In the genomic region with DNA sequence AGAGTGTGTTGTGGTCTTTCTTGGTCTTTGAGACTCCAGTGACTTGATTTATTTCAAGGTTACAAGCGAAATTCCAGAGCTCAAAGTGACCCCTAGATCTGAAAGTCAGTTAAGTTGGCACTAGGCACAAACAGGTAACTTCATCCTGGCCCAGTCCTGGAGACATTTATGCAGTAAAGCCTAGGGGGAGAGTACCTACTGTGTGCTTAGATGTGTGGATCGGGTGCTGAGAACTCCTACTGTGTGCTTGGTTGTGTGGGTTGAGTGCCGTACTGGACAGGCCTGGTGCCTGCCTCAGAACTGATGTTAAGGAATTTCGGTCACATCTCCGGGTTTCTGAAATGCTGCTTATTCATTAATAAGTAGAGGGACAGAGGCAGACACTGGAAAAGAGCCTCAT, we compare ENCODE assay signal across 8 mouse cellular contexts. TPM values are rescaled to one million over a fixed set of nuclear protein-coding genes. Genes with fewer than 3 reads are reported as not detected.
A peak's percentile ranks its signal among the peaks of the same experiment; 100 is the strongest.
DNase-seq lines count a peak whose midpoint lies in the region; ATAC-seq and TF ChIP-seq lines count a peak whose summit lies in the region.

No protein-coding gene starts in this region.

- WGBS in limb, embryonic 12.5 days: 80% methylated on average over 5 of the region's 5 CpGs
- 82% methylated on average over 5 of the region's 5 CpGs for WGBS in small intestine, adult 2 months

- peak overlapping the region; percentile 89 for H3K9ac ChIP-seq in limb, embryonic 12.5 days (replicated peaks)

- no peak for TF ChIP-seq CTCF in small intestine, adult 2 months (IDR thresholded peaks at IDR 0.05; ENCODE audit: extremely low read depth, insufficient read length, insufficient replicate concordance, low read depth, low read length)

- intact Hi-C loops in gastrocnemius, postnatal 36 days (cut with DNase I): no loop called here

- peaks cover 47% of the 10 kb centered on the region for H3K36me3 ChIP-seq in megakaryocyte, embryonic 14.5 days (replicated peaks; ENCODE audit: low read length)
- peaks cover 34% of the 10 kb centered on the region for H3K36me3 ChIP-seq in limb, embryonic 12.5 days
- peaks cover 23% of the 10 kb centered on the region for H3K36me3 ChIP-seq in small intestine, adult 2 months (ENCODE audit: control insufficient read depth, insufficient read depth, low read length)

- no peaks in the 10 kb centered on the region for H3K9me3 ChIP-seq in megakaryocyte, embryonic 14.5 days
- H3K9me3 ChIP-seq in limb, embryonic 12.5 days: no peaks in the 10 kb centered on the region

- DNase-seq in cerebellum, adult 9-11 months: peak; percentile 32
- DNase-seq in cerebellum, adult 18-20 months: no peak
- DNase-seq in layer of hippocampus, postnatal 14 days (ENCODE audit: low spot score in 2 of 2): no peak
- DNase-seq in gastrocnemius, postnatal 36 days: no peak

- H3K4me3 ChIP-seq in megakaryocyte, embryonic 14.5 days (replicated peaks): peak overlapping the region; percentile 98
- H3K4me3 ChIP-seq in limb, embryonic 12.5 days (replicated peaks): peak overlapping the region; percentile 98
- H3K4me3 ChIP-seq in small intestine, adult 2 months (ENCODE audit: low read depth, low read length): peak overlapping the region; percentile 89

- no peak overlapping the region for H3K27ac ChIP-seq in limb, embryonic 12.5 days
- H3K27ac ChIP-seq in small intestine, adult 2 months (ENCODE audit: insufficient read depth, low read depth, low read length): no peak overlapping the region

- peak overlapping the region; percentile 87 for H3K4me2 ChIP-seq in limb, embryonic 12.5 days

- ATAC-seq in megakaryocyte, adult 5-6 weeks (ENCODE audit: poor library complexity, severe bottlenecking): no peak
- ATAC-seq in limb, embryonic 12.5 days (ENCODE audit: insufficient number of reproducible peaks, insufficient read depth, low FRiP score, low TSS enrichment, low read depth): no peak

- H3K27me3 ChIP-seq in megakaryocyte, embryonic 14.5 days (replicated peaks): no peaks in the 10 kb centered on the region
- no peaks in the 10 kb centered on the region for H3K27me3 ChIP-seq in limb, embryonic 12.5 days
- H3K27me3 ChIP-seq in small intestine, adult 2 months (ENCODE audit: control insufficient read depth, insufficient read depth, low read length): no peaks in the 10 kb centered on the region

- peaks cover 46% of the 10 kb centered on the region for H3K4me1 ChIP-seq in megakaryocyte, embryonic 14.5 days
- peaks cover 8% of the 10 kb centered on the region for H3K4me1 ChIP-seq in limb, embryonic 12.5 days (replicated peaks)
- peaks cover 7% of the 10 kb centered on the region for H3K4me1 ChIP-seq in small intestine, adult 2 months (ENCODE audit: control insufficient read depth, insufficient read depth, insufficient read length, low read length)

- no peak for TF ChIP-seq POLR2A in small intestine, adult 2 months (IDR thresholded peaks at IDR 0.05; ENCODE audit: low read depth, low read length)

RNA-seq across cellular contexts. Expression of a gene that starts 1.1 kb away (rescaled TPM):
- polyA plus RNA-seq in megakaryocyte, embryonic 14.5 days (2012; ENCODE audit: insufficient read depth, low replicate concordance): 9.6 and 10.7 TPM in 2 replicates
- 22.7 and 25.6 TPM in 2 replicates for total RNA-seq in megakaryocyte, adult 5-6 weeks (2015)
- total RNA-seq in megakaryocyte, adult 5-6 weeks (2017): 53.5 and 71.5 TPM in 2 replicates
- polyA plus RNA-seq in limb, embryonic 12.5 days (2016; fragmentation: Nextera tagmentation; extraction: Ambion mirVana): 47.1 and 48.3 TPM in 2 replicates
- polyA plus RNA-seq in small intestine, adult 2 months (2012; rRNA removed): 8.4 and 17.4 TPM in 2 replicates
- total RNA-seq in layer of hippocampus, postnatal 14 days (2021): 10 to 100 TPM; 60.3 to 65.6 TPM
- total RNA-seq in gastrocnemius, postnatal 36 days (2021): 10 to 100 TPM; 30.0 to 31.7 TPM

RNA-seq across cellular contexts. Expression of a gene that starts 1.2 kb away (rescaled TPM):
- 3.4 TPM in 1 of 2 replicates, not detected in the other for polyA plus RNA-seq in megakaryocyte, embryonic 14.5 days (2012; ENCODE audit: insufficient read depth, low replicate concordance)
- 0.46 and 0.60 TPM in 2 replicates for total RNA-seq in megakaryocyte, adult 5-6 weeks (2015)
- total RNA-seq in megakaryocyte, adult 5-6 weeks (2017): 0.69 and 1.4 TPM in 2 replicates
- polyA plus RNA-seq in limb, embryonic 12.5 days (2016; fragmentation: Nextera tagmentation; extraction: Ambion mirVana): 1.8 and 2.6 TPM in 2 replicates
- polyA plus RNA-seq in small intestine, adult 2 months (2012; rRNA removed): 3.4 and 4.1 TPM in 2 replicates
- total RNA-seq in layer of hippocampus, postnatal 14 days (2021): 1 to 10 TPM; 3.3 to 3.5 TPM
- 10 to 100 TPM in 1 of 2 experiments, 1 to 10 TPM in 1; 9.7 to 10.2 TPM for total RNA-seq in gastrocnemius, postnatal 36 days (2021)

RNA-seq across cellular contexts. Expression of a gene that starts 42.8 kb away (rescaled TPM):
- 2.2 and 2.6 TPM in 2 replicates for polyA plus RNA-seq in megakaryocyte, embryonic 14.5 days (2012; ENCODE audit: insufficient read depth, low replicate concordance)
- 1.1 and 5.4 TPM in 2 replicates for total RNA-seq in megakaryocyte, adult 5-6 weeks (2015)
- 2.1 and 5.5 TPM in 2 replicates for total RNA-seq in megakaryocyte, adult 5-6 weeks (2017)
- polyA plus RNA-seq in limb, embryonic 12.5 days (2016; fragmentation: Nextera tagmentation; extraction: Ambion mirVana): 2.8 and 3.3 TPM in 2 replicates
- 4.4 and 6.7 TPM in 2 replicates for polyA plus RNA-seq in small intestine, adult 2 months (2012; rRNA removed)
- 1 to 10 TPM; 4.7 to 4.9 TPM for total RNA-seq in layer of hippocampus, postnatal 14 days (2021)
- total RNA-seq in gastrocnemius, postnatal 36 days (2021): 10 to 100 TPM; 21.3 to 22.4 TPM

RNA-seq across cellular contexts. Expression of a gene that starts 49.6 kb away (rescaled TPM):
- polyA plus RNA-seq in megakaryocyte, embryonic 14.5 days (2012; ENCODE audit: insufficient read depth, low replicate concordance): 42.8 and 45.7 TPM in 2 replicates
- total RNA-seq in megakaryocyte, adult 5-6 weeks (2015): 46.3 and 50.9 TPM in 2 replicates
- total RNA-seq in megakaryocyte, adult 5-6 weeks (2017): 33.2 and 46.3 TPM in 2 replicates
- polyA plus RNA-seq in limb, embryonic 12.5 days (2016; fragmentation: Nextera tagmentation; extraction: Ambion mirVana): 59.8 and 79.2 TPM in 2 replicates
- polyA plus RNA-seq in small intestine, adult 2 months (2012; rRNA removed): 68.5 and 108 TPM in 2 replicates
- 100 to 1,000 TPM; 220 to 237 TPM for total RNA-seq in layer of hippocampus, postnatal 14 days (2021)
- 10 to 100 TPM; 84.9 to 95.4 TPM for total RNA-seq in gastrocnemius, postnatal 36 days (2021)
